In the genomic region with DNA sequence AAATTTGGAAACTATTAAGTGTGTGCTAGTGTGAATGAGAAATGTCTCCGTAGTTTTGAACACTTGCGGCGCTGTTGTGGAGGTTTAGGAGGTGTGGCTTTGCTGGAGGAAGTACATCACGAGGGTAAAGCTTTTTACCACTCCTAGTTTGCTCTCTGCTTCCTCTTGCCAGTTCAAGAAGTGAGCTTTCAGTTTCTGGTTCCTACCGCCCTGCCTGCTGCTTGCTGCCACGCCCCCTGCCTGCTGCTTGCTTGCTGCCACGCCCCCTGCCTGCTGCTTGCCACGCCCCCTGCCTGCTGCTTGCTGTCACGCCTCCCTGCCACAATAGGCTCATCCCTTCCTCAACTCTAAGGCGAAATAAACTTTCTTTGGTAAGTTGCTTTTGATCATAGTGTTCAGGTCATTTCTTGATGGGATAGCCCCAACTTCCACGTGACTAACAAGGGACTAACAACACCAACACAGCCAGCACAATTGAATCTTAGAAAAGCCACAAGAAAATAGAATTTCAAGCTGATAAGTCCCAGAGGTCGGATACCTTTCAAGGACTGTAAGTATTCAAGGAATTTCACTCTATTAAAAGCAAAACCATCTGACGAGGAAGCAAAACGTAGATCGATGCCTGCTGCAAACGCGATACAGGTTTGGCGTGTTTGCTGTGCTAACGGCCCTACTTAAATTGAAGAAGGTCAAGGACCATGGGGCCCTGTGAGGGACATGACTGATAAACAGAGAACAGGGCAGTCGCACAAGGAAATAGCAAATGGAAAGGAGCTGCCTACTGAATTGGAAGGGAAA, we compare ENCODE assay signal across 8 mouse cellular contexts. TPM values are rescaled to one million over a fixed set of nuclear protein-coding genes. Genes with fewer than 3 reads are reported as not detected.
DNase-seq lines count a peak whose midpoint lies in the region; ATAC-seq and TF ChIP-seq lines count a peak whose summit lies in the region.

No protein-coding gene starts in this region.

- no peak for TF ChIP-seq POLR2A in heart, adult 2 months (IDR thresholded peaks at IDR 0.05; ENCODE audit: insufficient read depth, low read depth, low read length)
- no peak for TF ChIP-seq POLR2A in kidney, adult 2 months (IDR thresholded peaks at IDR 0.05; ENCODE audit: low read depth, low read length)
- no peak for TF ChIP-seq POLR2A in lung, adult 2 months (IDR thresholded peaks at IDR 0.05; ENCODE audit: borderline replicate concordance, extremely low read depth, low read depth, low read length)

- peak overlapping the region; percentile 37 for H3K4me3 ChIP-seq in heart, adult 2 months
- H3K4me3 ChIP-seq in kidney, adult 2 months (ENCODE audit: insufficient read depth, low read depth, low read length) = no peak overlapping the region
- peak overlapping the region; percentile 35 for H3K4me3 ChIP-seq in lung, adult 2 months (replicated peaks; ENCODE audit: extremely low read depth, low read depth, low read length)

- no peak overlapping the region for H3K9ac ChIP-seq in heart, adult 2 months (ENCODE audit: low read depth, low read length)

- 10% methylated on average over 20 of the region's 20 CpGs for WGBS in heart, adult 2 months
- WGBS in kidney, adult 2 months = 17% methylated on average over 20 of the region's 20 CpGs
- 16% methylated on average over 20 of the region's 20 CpGs for WGBS in lung, adult 2 months

- peak; percentile 1 for DNase-seq in monocyte, adult 2 months (ENCODE audit: low read depth in 1 of 2, low spot score in 2 of 2)
- DNase-seq in embryo, embryonic 10 days (ENCODE audit: low spot score) = peak; percentile 89
- peak; percentile 77 to 79 for DNase-seq in heart, adult 2 months
- DNase-seq in kidney, adult 2 months = peak; percentile 74
- peak; percentile 71 for DNase-seq in lung, adult 2 months
- DNase-seq in skeletal muscle tissue, adult 2 months (ENCODE audit: low read depth, low spot score) = peak; percentile 57
- no peak for DNase-seq in frontal cortex, postnatal 36 days (ENCODE audit: low spot score in 2 of 2)

- ATAC-seq in monocyte, adult 5-6 weeks (replicated peaks; ENCODE audit: insufficient number of reproducible peaks, low FRiP score, low TSS enrichment, poor library complexity, severe bottlenecking) = no peak

- TF ChIP-seq CTCF in heart, adult 2 months (IDR thresholded peaks at IDR 0.05) = peak; percentile 49
- TF ChIP-seq CTCF in kidney, adult 2 months (conservative IDR thresholded peaks at IDR 0.05; ENCODE audit: insufficient read depth, insufficient read length, low read depth, low read length) = peak; percentile 20; the same call in 1 of the 2 replicates
- TF ChIP-seq CTCF in lung, adult 2 months (IDR thresholded peaks at IDR 0.05; ENCODE audit: insufficient read depth, low read length) = no peak

- H3K36me3 ChIP-seq in heart, adult 2 months (ENCODE audit: control insufficient read depth, insufficient read depth, low read length) = no peaks in the 10 kb centered on the region
- H3K36me3 ChIP-seq in kidney, adult 2 months (ENCODE audit: control insufficient read depth, insufficient read depth, low read length) = no peaks in the 10 kb centered on the region

- TF ChIP-seq EP300 in heart, adult 2 months (IDR thresholded peaks at IDR 0.05; ENCODE audit: insufficient read depth, low read depth, low read length) = no peak

- H3K27me3 ChIP-seq in heart, adult 2 months (ENCODE audit: control insufficient read depth, insufficient read depth, low read length) = no peaks in the 10 kb centered on the region
- H3K27me3 ChIP-seq in kidney, adult 2 months (replicated peaks; ENCODE audit: control insufficient read depth, insufficient read depth, low read length) = no peaks in the 10 kb centered on the region

- H3K79me2 ChIP-seq in heart, adult 2 months (replicated peaks; ENCODE audit: control insufficient read depth, insufficient read depth, low read length) = no peaks in the 10 kb centered on the region

- intact Hi-C loops in heart, adult 2 months (cut with DNase I) = no loop called here

- H3K4me1 ChIP-seq in heart, adult 2 months (ENCODE audit: control insufficient read depth, insufficient read depth, low read length) = no peaks in the 10 kb centered on the region; the same call in 1 of the 2 replicates
- no peaks in the 10 kb centered on the region for H3K4me1 ChIP-seq in kidney, adult 2 months (ENCODE audit: control insufficient read depth, insufficient read depth, low read length)
- no peaks in the 10 kb centered on the region for H3K4me1 ChIP-seq in lung, adult 2 months (ENCODE audit: control insufficient read depth, insufficient read depth, low read length)

- peak overlapping the region; percentile 43; the same call in 1 of the 2 replicates for H3K27ac ChIP-seq in heart, adult 2 months
- no peak overlapping the region for H3K27ac ChIP-seq in kidney, adult 2 months (ENCODE audit: insufficient read depth, low read depth, low read length)

RNA-seq across cellular contexts. Expression of a gene that starts 35.7 kb away (rescaled TPM):
- 0.95 to 2.8 TPM (median 1.3 TPM) in 3 replicates for total RNA-seq in monocyte, adult 5-6 weeks (2017)
- total RNA-seq in heart, adult 2 months (2021) = 100 to 1,000 TPM in 1 of 2 experiments, 10 to 100 TPM in 1; 96.9 to 109 TPM
- 53.5 and 82.6 TPM in 2 replicates for polyA plus RNA-seq in heart, adult 2 months (2012; rRNA removed)
- 0.80 and 0.98 TPM in 2 replicates for polyA plus RNA-seq in kidney, adult 2 months (2012; rRNA removed)
- 4.7 and 6.1 TPM in 2 replicates for polyA plus RNA-seq in lung, adult 2 months (2012; rRNA removed)

Comparison
In these comparisons a context has a peak if more than half of its experiments do, and no peak if none do; other contexts are left out.
1. DNase-seq: peak in monocyte, adult 2 months (2 of 2), embryo, embryonic 10 days (single experiment), heart, adult 2 months (2 of 2), kidney, adult 2 months (single experiment), lung, adult 2 months (single experiment) and skeletal muscle tissue, adult 2 months (single experiment); none in frontal cortex, postnatal 36 days (0 of 2).